Comparison of ENCODE assay signal across 13 mouse cellular contexts in genomic region chr11:82571525-82571924, GRCm38 (mm10).
DNase-seq lines count a peak whose midpoint lies in the region; ATAC-seq and TF ChIP-seq lines count a peak whose summit lies in the region.
"Had no signal": no experiment of that assay in that cellular context is flagged by ENCODE, and none has a peak within 500 bp of the region (broad histone marks: within the 10 kb centered on the region; RNA-seq: fewer than 3 reads in every experiment).

No protein-coding gene starts in this region.

- H3K4me3 ChIP-seq in kidney, embryonic 16.5 days (ENCODE audit: low read length) = no peak overlapping the region
- no peak overlapping the region for H3K4me3 ChIP-seq in midbrain, postnatal 0 days (ENCODE audit: low read depth, low read length)
- no peak overlapping the region for H3K4me3 ChIP-seq in midbrain, embryonic 14.5 days (replicated peaks; ENCODE audit: low read depth, low read length)
- H3K4me3 ChIP-seq: left cerebral cortex, adult 2 months had no signal

- no peak overlapping the region for H3K27ac ChIP-seq in kidney, embryonic 16.5 days (ENCODE audit: low read length)
- H3K27ac ChIP-seq in midbrain, postnatal 0 days (ENCODE audit: low read depth, low read length) = no peak overlapping the region
- H3K27ac ChIP-seq in midbrain, embryonic 14.5 days (replicated peaks; ENCODE audit: low read depth, low read length) = no peak overlapping the region
- H3K27ac ChIP-seq: left cerebral cortex, adult 2 months; liver, embryonic 14.5 days had no signal

- ATAC-seq in kidney, embryonic 16.5 days (ENCODE audit: low FRiP score, low TSS enrichment) = no peak
- ATAC-seq in midbrain, postnatal 0 days (ENCODE audit: low FRiP score) = no peak
- ATAC-seq in midbrain, embryonic 14.5 days (ENCODE audit: low FRiP score, low TSS enrichment) = no peak
- ATAC-seq: activated CD4-positive, CD25-positive, alpha-beta regulatory T cell, adult 4 months; inflammation-experienced regulatory T-cells, adult 6 months had no signal

- no peak overlapping the region for H3K4me2 ChIP-seq in kidney, embryonic 16.5 days (replicated peaks; ENCODE audit: low read depth, low read length)
- no peak overlapping the region for H3K4me2 ChIP-seq in midbrain, postnatal 0 days (ENCODE audit: low read depth, low read length, poor library complexity, severe bottlenecking)
- H3K4me2 ChIP-seq in midbrain, embryonic 14.5 days (ENCODE audit: low read length) = no peak overlapping the region

- peak; percentile 60 for DNase-seq in embryo, embryonic 10 days (ENCODE audit: low spot score)
- no peak for DNase-seq in embryo, embryonic 9.5 days (ENCODE audit: extremely low spot score)
- peak; percentile 10 for DNase-seq in kidney, adult 11 months
- DNase-seq in midbrain, postnatal 0 days (ENCODE audit: low spot score) = peak; percentile 55
- no peak for DNase-seq in midbrain, embryonic 14.5 days
- peak; percentile 60 for DNase-seq in yolk sac, embryonic 10.5 days (ENCODE audit: low spot score)
- DNase-seq in spleen, postnatal 14 days (ENCODE audit: low spot score in 2 of 2) = no peak
- DNase-seq: right cerebral cortex, postnatal 4 days had no signal

- no peaks in the 10 kb centered on the region for H3K27me3 ChIP-seq in kidney, embryonic 16.5 days (ENCODE audit: insufficient read depth, low read length)
- no peaks in the 10 kb centered on the region for H3K27me3 ChIP-seq in midbrain, postnatal 0 days (ENCODE audit: insufficient read depth, low read length)
- no peaks in the 10 kb centered on the region for H3K27me3 ChIP-seq in midbrain, embryonic 14.5 days (ENCODE audit: control insufficient read depth, insufficient read depth, low read length)

- H3K9me3 ChIP-seq in kidney, embryonic 16.5 days (ENCODE audit: low read length) = no peaks in the 10 kb centered on the region
- no peaks in the 10 kb centered on the region for H3K9me3 ChIP-seq in midbrain, postnatal 0 days (ENCODE audit: low read length)
- no peaks in the 10 kb centered on the region for H3K9me3 ChIP-seq in midbrain, embryonic 14.5 days (ENCODE audit: control insufficient read depth, low read length)

- 26% methylated on average over 5 of the region's 5 CpGs for WGBS in kidney, embryonic 16.5 days
- 19% methylated on average over 5 of the region's 5 CpGs for WGBS in midbrain, postnatal 0 days
- WGBS in midbrain, embryonic 14.5 days = 13% methylated on average over 5 of the region's 5 CpGs

- H3K9ac ChIP-seq in kidney, embryonic 16.5 days (replicated peaks; ENCODE audit: low read length) = no peak overlapping the region
- H3K9ac ChIP-seq in midbrain, postnatal 0 days (replicated peaks; ENCODE audit: low read length, poor library complexity, severe bottlenecking) = no peak overlapping the region
- H3K9ac ChIP-seq in midbrain, embryonic 14.5 days (replicated peaks; ENCODE audit: low read length) = no peak overlapping the region
- H3K9ac ChIP-seq: liver, embryonic 14.5 days had no signal

- H3K36me3 ChIP-seq in kidney, embryonic 16.5 days (ENCODE audit: insufficient read depth, low read length) = no peaks in the 10 kb centered on the region
- H3K36me3 ChIP-seq in midbrain, postnatal 0 days (ENCODE audit: insufficient read depth, low read length) = no peaks in the 10 kb centered on the region
- no peaks in the 10 kb centered on the region for H3K36me3 ChIP-seq in midbrain, embryonic 14.5 days (ENCODE audit: control insufficient read depth, insufficient read depth, low read length)

- TF ChIP-seq CTCF in midbrain, postnatal 0 days (IDR thresholded peaks at IDR 0.05) = peak; percentile 45

- peaks cover 22% of the 10 kb centered on the region for H3K4me1 ChIP-seq in kidney, embryonic 16.5 days (ENCODE audit: insufficient read depth, low read length)
- peaks cover 8% of the 10 kb centered on the region; the same call in 1 of the 2 replicates for H3K4me1 ChIP-seq in midbrain, postnatal 0 days (ENCODE audit: insufficient read depth, low read length)
- peaks cover 12% of the 10 kb centered on the region for H3K4me1 ChIP-seq in midbrain, embryonic 14.5 days (ENCODE audit: control insufficient read depth, insufficient read depth, low read length)

Comparison
In these comparisons a context has a peak if more than half of its experiments do, and no peak if none do; other contexts are left out.
1. DNase-seq: peak in embryo, embryonic 10 days (single experiment), kidney, adult 11 months (single experiment), midbrain, postnatal 0 days (single experiment) and yolk sac, embryonic 10.5 days (single experiment); none in embryo, embryonic 9.5 days (single experiment), midbrain, embryonic 14.5 days (single experiment) and spleen, postnatal 14 days (0 of 2).